Mouse (Mus musculus) embryonic fibroblast, embryonic 13.5 days (primary cell): ENCODE measurements around the gene Defb46.

Experiments used
- CTCF ChIP-seq: IDR thresholded peaks from 2 replicates; pipeline ENCODE4 v1.5.1; 2011; ENCODE audit warnings: mild to moderate bottlenecking, control low read depth, low read length, moderate library complexity, borderline replicate concordance; ENCODE audit not compliant: insufficient read depth
- POLR2A ChIP-seq: IDR thresholded peaks from 2 replicates; pipeline ENCODE4 v1.6.1; 2011; ENCODE audit warnings: low read depth, mild to moderate bottlenecking, control low read depth, low read length, moderate library complexity

GRCm38 (mm10) chr8:19259667-19260066 lies 20.0 kb downstream of the Defb46 start:
- no peak for TF ChIP-seq POLR2A
- TF ChIP-seq CTCF = no peak
